Mouse (Mus musculus) c-Kit-positive CD71-positive TER-119-positive erythroid progenitor cells, embryonic 14.5 days (primary cell): ENCODE results near the gene Bicd2.

Source experiments
- DNase-seq: peaks from one replicate; pipeline ENCODE4 v3.0.0-alpha.2; 2013; ENCODE audit warnings: low spot score

Gene Bicd2

GRCm38 (mm10) chr13:49402628-49403027 is 61.2 kb downstream of the Bicd2 start:
- DNase-seq: no peak

GRCm38 (mm10) chr13:49407795-49408194 is 66.4 kb downstream of the Bicd2 start:
- DNase-seq: no peak

- DNase-seq: peak; percentile 96
Measured at GRCm38 (mm10) chr13:49420754-49421605, 79.6 kb downstream of the Bicd2 start, which contains the start of gene Ippk. Gene Ippk, plus strand, starts transcription at chr13:49421249.

- peak; percentile 42 for DNase-seq
Measured at GRCm38 (mm10) chr13:49421606-49421917, 80.2 kb downstream of the Bicd2 start.

- DNase-seq: peak; percentile 6
Measured at GRCm38 (mm10) chr13:49421959-49422358, 80.6 kb downstream of the Bicd2 start.

- no peak for DNase-seq
Measured at GRCm38 (mm10) chr13:49426736-49427135, 85.4 kb downstream of the Bicd2 start.

- DNase-seq: no peak
Measured at GRCm38 (mm10) chr13:49428042-49428675, 86.8 kb downstream of the Bicd2 start.

GRCm38 (mm10) chr13:49430529-49430928 is 89.1 kb downstream of the Bicd2 start:
- no peak for DNase-seq

- DNase-seq: no peak
Measured at GRCm38 (mm10) chr13:49433268-49434029, 92.1 kb downstream of the Bicd2 start.

- no peak for DNase-seq
Measured at GRCm38 (mm10) chr13:49435745-49436144, 94.4 kb downstream of the Bicd2 start.

- DNase-seq: no peak
Measured at GRCm38 (mm10) chr13:49436170-49436569, 94.8 kb downstream of the Bicd2 start.
